Mouse (Mus musculus) cerebellum, adult 9-11 months (tissue): Measurements from ENCODE around the gene Iqcb1.
"Not testable (repeated sequence)": the region's sequence is repeated elsewhere in the genome, so short reads cannot be mapped to it uniquely, and the experiment has no call there.

Experiments
- DNase-seq: peaks from one replicate; pipeline ENCODE4 v3.0.0; 2022

The Iqcb1 gene

DNA sequence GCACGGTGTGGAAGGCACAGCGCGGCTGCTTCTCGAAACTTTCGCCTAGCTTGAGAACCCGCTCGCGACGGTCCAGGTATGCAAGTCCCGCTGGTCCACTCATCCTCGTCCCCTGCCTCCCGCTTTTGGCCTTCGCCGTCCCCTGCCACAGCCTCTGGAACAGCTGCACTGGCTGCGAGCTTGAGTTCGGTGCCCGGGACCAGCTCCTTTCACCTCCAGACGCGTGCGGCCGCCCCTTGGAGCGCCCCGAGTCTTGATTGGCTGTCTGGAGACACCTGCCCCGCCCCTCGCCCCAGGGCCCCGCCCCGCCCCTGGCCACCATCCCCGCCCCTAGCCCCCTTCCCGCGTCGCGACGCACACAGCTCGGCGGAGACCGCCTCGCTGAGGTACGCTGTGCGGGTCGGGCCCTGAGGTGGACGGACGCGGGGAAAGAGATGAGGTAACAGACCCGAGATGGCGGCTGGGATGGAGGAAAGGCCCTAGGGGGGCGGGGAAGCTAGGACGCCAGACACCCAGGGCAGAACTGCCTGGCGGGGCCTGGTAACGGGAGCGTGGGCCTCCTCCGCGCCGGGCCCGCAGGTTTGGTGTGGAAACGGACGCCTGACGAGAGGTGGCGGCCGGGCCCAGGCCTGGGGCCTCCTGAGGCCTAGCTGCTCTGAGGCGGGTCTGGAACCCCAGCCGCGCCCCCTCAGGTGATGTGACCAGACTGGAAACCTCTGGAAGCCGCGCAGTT, at the start of gene Iqcb1:
TSS of gene Iqcb1 (plus strand) at position 332 of the 733 bp plus-strand sequence.
- DNase-seq, result peak; percentile 84

DNA sequence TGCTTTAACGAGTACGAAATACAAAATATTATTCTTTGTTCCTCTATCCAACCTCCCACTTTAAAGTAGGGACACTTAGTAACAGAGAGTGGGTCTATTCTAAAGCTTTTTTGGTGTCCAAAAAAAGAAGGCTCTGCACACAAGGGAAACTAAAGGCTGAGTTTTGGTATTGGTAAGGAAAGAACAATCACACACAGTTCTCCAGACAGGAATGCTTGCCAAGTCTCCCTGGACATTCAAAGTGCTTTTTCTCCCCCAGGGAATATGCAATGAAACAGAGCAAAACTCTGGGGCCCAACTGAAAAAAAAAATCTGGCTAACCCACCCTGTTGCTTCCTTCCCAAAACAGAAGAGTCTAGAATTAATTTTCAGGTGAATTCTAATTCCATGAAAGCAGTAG, 44.0 kb upstream of the Iqcb1 start:
- DNase-seq, result no peak

DNA sequence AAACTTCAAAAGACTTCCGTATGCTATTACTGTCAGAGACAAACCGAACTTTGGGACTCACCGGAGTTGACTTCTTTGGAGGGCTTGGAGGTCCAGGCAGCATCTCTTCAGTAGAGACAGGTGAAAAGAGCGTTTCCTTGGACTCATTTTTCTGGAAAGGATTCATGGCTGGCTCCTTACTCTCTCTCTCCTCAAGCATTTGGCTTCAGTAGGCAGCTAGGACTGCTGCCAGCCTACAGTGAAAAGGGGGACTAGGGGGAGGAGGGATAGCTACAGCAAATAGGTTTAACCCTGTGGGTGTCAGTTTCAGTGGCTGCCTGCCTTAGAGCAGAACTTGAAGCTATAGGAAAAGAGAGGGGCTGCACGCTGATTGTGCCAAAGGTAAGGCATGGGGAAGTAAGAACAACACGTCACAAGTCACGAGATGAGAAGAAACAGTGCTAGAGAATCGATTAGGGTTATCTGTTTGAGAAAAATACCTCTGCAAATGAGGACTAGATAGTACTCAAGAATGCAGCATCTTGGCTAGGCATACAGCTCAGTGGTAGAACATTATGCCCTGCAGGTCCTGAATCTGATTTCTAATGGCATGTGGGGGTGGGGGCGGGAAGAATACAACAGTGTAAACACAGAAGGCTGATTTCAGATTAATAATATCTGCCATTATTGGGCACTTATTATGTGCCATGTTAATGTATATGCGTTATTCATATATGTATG, 43.4 kb upstream of the Iqcb1 start, which contains the start of gene Slc15a2:
TSS of gene Slc15a2 (minus strand) at position 369 of the 720 bp plus-strand sequence.
- DNase-seq, result no peak

DNA sequence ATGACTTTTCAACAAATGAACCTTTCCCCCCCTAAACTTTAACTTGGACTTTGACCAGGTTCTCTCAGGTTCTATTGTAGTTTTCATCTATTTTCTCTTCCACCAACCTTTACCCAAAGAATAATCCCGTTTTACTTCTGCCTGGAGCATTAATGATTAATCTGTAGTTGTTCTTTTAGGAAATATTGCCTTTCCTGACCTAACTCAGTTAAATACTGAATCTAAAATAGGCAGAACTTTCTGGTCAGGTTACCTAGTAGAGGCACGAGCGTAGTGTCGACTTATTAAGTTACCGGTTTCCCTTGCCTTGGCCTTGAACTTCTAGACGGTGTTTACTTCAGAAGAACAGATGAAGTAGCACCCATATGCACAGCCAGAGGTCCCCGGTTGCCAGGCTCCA, 41.7 kb upstream of the Iqcb1 start:
- DNase-seq, result no peak

DNA sequence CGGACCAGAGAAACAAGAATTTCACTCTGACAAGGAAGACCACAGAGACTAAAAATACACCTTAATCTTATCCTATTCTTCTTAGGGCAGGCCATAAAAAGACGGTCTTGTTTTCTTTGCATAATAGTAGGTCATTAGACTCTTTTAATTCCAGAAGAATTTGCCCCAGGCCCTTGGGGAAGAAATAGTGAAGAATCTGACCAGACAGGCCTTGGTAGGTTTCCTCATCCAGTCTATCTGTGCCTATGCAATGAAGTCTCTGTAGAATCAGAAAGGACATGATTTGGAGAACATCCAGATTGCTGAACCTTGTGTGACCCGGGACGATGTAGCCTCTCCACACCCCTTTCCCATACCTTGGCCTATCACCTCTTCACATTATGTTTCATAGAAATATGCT, 38.0 kb upstream of the Iqcb1 start:
- no peak for DNase-seq

DNA sequence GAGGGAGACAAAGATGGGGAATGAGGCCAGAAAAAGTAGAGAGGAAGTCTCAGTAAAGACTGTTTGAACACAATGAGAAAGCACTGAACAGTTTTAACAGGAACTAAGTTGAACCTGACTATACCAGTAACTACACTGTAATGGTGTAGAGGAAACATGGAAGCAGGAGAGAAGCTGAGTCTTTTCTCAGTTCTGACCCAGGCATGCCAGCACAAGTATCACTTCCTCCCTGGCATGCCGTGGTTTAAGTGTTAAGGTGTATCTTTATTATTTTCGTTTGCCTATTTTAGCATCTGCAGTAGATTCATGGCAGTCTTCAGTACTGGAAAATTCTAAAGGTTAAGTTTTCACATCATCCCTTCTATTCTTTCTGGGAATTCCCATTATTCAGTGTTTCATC, 33.2 kb upstream of the Iqcb1 start:
- DNase-seq, result no peak

DNA sequence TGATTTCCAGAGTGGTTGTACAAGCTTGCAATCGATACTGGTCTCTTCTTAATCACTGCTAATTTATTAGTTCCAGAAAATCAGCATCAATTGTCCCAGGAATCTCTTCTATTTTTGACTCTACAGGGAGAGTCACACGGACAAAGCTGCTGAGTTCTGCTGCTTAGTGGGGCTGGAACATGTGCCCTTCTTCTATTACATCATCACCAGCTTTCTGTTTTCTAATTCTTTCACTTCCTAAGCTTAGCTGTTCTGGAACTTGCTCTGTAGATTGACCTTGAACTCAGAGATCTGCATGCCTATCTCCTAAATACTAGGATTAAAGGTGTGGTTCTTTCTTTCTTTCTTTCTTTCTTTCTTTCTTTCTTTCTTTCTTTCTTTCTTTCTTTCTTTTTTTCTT, 29.9 kb upstream of the Iqcb1 start:
- DNase-seq, result no peak

DNA sequence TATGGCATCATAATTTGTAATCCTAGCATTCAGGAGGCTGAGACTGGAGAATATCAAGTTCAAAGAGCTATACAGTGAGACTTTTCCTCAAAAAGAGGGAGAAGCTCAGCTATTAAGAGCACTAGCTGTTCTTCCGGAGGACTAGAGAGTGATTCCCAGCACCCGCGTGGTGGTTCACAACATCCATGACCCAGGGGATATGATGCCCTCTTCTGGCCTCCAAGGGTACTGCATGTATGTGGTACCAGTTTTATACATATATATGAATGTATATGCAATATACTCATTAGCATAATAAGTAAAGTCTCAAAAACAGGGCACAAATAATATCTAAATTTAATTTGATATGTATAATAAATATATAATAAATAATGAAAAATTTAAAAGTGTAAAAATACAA, 25.8 kb upstream of the Iqcb1 start:
- DNase-seq, result no peak

DNA sequence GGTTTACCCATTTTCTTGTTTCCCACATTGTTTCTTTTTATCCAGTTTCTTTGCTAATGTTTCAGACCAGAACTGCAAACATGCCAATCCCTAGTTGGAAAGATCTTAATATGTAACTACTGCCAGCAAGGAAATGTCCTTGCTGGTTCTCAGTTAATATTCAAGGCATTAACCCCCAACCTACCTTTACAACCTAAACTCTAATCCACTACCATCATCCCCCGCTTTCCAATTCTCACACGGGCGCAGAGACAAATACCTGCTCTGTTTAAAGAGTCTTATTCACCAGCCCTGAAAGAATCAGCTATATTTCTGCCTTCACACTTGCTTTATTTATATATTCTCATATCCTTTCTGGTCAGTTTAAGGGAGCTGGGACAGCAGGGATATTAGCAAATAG, 19.6 kb upstream of the Iqcb1 start:
- DNase-seq, result no peak

DNA sequence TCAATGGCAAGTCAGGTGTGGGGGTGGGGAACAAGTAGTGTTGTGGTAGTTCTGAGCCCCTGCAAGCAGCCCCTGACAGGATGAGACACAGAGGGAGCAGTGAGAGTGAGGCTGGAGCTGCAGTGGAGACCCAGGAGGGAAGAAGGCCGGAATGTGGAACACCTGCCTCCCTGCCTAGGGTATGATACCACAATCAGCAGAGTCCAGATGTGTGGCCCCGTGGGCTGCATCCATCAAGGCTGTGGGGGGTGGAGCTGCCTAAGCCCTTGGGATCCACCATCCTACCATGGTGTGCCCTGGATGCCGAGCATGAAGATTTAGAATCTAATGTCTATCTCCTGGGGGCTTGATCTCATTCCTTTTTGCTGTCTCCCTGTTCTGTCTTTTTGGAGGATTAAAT, 14.5 kb upstream of the Iqcb1 start:
- DNase-seq, result no peak

DNA sequence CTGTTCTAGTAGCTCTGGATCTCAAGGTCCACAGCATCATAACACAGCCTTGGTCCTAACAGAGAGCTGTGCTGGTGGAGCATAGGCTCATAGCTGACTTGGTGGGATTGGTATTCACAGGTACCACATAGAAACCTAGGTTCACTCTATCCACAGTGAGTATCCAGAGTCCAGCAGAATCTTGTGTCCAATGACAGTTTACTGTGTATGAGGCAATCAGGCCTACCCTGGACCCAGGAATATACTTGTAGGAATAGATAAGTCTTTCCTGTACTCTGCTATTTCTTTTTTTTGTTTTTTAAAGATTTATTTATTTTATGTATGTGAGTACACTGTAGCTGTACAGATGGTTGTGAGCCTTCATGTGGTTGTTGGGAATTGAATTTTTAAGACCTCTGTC, 11.3 kb upstream of the Iqcb1 start:
- no peak for DNase-seq

DNA sequence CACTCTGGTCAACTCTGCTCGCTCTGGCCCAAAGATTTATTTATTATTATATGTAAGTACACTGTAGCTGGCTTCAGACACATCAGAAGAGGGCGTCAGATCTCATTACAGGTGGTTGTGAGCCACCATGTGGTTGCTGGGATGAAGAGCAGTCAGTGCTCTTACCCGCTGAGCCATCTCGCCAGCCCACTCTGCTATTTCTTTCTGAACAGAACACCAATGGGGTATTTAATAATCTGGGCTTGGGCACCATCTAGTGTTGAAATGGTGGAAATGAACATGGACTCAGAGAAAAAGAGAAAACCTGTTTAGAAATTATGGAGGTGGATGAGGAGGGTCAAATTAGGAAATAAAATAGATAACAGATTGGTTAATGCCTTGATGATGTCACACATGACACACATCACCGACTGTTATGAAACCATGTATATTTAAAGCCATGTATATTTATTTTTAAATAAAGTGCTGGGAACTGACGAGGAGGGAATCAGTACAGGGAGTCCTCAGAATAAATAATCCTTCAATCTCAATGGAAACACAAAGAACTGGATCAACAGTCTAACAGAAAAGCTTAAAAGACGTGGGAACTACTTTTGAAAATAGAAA, 10.8 kb upstream of the Iqcb1 start:
- peak; percentile 72 for DNase-seq

DNA sequence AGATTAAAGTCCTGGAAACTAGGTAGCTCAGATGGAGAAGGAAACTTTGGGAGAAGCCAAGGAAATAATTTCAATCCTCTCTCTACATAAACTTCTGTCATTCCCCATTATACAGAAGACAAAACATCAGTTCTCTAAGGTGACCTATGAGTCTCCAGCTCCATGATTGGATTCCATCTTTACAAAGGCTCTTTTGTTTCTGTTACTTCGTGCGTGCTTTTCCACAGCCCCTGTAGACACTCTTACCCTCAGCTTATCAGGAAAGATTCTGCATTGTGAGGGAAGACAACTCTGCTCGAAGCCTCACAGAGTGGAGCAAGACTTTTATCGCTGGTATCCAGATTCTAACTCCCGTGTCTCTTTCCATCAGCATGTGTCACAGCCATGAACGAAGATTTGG, 8.2 kb upstream of the Iqcb1 start:
- no peak for DNase-seq

DNA sequence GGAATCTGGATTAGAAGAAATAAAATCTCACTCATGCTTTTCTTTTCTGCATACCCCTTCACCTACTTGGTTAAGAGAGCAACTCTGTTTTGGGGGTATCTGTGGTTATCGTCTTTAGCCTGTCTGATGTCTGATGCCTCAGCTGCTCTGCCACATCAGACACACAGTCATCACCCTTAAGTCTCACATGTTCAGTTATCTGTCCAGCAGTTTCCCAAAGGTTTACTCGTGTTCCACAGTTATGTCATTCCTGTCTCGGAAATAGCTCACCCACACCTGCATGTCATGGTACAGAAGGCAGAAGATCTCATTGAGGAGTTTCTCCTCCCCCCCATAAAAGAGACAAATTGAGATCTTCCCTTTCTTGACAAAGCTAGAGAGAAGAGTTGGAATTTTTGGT, 7.4 kb upstream of the Iqcb1 start:
- no peak for DNase-seq

DNA sequence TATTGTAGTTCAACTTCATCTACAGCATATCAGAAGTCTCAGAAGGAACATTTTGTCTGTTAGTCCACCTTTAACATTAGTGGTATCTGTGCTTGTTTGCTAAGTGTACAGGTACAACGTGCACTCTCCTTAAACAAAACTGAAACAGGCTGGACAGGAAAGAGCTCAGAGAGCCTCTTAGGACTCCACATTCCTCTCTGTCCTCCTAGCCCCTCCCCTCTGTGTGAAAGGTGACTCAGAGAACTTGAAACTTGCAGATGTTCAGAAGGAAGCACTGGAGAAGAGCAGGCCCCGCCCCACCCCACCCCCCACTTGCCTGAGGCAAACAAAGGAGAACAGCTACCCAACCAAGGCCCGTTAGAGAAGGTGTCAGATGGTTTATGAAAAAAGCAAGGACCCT, 6.7 kb upstream of the Iqcb1 start:
- DNase-seq, result no peak

DNA sequence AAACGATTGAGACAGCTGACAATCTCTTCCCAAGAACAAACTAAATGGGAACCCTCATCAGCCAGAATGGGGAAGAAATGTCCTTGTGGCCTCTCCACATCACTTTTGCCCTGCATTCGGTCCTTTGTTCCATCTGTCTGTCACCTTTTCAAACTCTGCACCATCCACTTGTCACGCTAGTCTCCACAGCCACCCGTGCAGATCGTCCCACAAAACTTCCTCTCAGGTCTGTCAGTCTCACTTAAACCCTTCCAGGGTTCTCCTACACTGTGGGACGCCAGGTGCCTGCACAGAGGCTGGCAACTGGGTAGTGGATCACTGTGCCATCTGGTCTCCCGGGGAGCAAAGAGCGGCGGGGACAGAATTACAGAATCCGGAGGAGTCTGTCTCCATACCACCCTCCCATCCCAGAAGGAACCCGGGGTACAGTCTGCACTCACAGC, 553 bp upstream of the Iqcb1 start:
- DNase-seq, result no peak

DNA sequence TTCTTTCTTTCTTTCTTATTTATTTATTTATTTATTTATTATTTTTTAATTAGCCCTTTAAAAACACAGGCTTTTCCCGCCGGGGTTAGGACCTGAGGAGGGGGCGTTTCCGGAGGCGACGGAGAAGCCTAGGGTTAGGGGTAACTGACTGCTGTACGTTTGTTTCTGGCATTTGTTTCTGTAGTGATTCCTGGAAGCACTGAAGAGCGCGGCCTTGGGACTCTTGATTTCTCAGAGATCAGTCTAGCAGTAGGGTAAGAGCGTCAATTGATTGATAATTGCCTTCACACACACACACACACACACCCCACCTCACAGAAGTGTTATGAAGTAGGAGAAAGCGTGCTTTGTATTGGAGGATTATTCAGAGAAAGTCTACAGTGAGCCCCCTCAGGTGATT, 635 bp downstream of the Iqcb1 start:
- DNase-seq, result no peak

DNA sequence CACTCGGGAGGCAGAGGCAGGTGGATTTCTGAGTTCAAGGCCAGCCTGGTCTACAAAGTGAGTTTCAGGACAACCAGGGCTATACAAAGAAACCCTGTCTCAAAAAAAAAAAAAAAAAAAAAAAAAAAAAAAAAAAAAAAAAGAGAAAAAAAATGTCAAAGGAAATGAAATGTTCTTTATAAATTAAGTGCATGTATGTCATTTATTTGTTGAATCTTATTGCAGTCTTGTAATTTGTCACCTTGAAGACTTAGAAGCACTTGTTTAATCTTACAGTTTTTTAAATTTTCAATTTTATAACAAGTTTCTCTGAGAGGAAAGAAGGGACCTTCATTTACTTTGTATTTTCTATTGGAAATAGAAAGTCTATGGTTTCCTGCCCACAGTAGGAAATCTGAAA, 18.7 kb downstream of the Iqcb1 start:
- not testable (repeated sequence) for DNase-seq

DNA sequence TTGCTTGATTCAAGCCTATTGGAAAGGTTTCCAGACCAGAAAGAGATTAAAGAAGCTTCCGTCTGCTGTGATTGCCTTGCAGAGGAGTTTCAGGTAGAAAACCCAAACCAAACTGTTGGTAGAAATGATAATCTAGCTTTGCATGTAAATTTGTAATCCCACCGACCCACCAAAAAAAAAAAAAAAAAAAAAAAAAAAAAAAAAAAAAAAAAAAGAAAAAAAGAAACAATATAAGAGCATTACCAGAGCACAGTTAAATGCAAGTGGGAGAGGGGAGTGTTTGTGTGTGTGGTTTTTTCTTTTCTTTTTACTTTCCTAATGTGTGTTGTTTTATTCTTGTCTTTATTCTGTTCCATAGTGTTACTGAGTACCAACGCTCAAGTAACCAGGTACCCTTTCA, 23.0 kb downstream of the Iqcb1 start:
- no peak for DNase-seq

DNA sequence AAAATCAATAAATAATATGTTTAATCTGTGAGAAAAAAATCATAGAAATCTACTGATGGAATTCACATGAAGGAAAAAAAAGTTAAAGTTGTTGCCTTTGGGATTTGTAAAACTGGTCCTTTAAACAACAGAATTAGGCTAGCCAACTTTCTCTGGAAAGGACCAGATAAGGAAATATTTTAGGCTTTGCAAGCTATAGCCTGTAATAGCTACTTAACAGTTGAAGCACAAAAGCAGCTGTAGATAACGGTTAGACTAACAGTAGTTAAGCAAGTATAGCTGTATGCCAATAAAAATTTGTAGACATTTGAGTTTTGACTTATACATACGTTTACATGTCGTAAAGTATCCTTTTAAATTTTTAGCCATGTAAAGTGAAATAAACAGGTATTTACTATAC, 35.4 kb downstream of the Iqcb1 start:
- no peak for DNase-seq

DNA sequence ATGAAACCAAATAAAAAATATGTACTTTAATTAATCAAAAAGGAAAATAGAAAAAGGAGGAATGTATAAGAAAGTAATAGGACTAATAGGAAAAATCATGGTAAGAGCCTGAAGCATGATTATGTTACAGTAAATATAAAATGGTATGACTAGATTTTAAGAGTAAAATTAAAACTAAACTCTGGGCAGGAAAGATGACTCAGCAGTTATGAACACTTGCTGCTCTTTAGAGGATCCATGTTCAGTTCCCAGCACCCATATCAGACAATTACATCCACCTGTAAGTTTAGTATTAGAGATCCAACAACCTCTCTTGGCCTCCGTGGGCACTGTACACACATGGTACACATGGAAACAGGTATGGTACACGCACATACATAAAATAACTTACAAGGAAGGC, 41.3 kb downstream of the Iqcb1 start:
- DNase-seq, result no peak

DNA sequence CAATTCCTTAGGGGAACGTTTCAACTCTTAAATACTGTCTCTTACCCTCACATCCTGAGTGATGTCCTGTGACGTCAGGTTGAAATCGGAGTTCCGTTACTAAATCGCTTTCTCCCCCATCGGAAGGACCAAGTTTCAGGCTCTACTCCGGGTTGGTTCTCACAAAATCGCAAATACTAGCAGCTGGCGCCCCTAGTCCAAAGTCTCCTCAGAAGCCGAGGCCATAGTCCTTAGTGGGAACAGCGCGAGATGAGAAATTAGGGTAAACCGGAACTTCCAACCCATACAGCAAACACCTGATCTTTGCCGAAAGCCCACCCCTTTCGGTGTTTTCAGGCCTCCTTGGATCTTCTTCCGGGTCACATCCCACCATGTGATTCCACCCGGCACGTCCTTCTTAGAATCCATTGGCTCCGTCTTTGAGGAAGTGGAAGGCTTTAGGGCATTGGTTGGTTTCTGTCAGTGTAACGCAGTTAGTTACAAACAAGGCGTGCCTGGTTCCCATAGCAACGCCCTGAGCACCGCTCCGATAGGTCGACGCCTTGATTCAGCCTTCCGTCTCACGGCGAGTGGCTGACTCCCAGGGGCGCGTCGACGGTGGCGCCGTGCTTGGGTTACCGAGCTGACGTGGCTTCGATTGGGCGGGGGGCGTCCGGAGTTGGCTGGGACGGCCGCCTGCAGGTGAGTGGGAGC, 46.5 kb downstream of the Iqcb1 start, which contains the start of the genes Eaf2 and Golgb1:
TSS of gene Eaf2 (minus strand) at position 421 of the 693 bp plus-strand sequence.
TSS of gene Golgb1 (plus strand) at position 558 of the 693 bp plus-strand sequence.
- peak; percentile 99 for DNase-seq

DNA sequence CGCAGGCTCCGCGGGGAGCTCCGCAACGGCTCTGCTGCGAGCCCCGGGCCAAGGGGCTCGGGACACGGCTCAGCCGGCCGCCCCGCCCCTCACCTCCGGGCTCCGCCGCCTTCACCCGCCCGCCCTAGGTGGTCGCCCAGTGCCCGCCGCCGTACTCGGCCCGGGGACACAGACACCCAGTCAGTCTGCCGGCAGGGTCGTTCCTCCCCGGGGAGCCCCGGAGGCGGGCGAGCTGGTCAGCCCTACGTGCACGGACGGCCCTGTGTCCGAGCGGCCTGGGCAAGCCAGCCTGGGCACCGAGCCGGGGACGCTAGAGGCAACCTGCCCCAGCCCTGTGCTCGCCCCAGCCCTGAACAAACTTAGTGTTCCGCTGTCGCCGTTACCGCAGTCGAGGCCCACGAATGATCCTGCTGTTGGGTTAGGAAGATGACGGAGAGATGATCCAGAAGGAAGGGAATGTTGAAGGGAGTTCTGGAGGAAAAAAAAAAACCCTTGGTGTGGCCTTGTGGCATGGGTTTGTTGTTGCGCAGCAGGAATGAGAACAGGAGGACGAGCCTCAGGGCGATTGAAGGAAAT, 47.2 kb downstream of the Iqcb1 start:
- no peak for DNase-seq
